Mouse (Mus musculus) E14TG2a.4 (cell line): ENCODE results near the gene Zbtb40.

Experiments used
- CTCF ChIP-seq: conservative IDR thresholded peaks from 2 replicates; pipeline ENCODE4 v1.5.1; 2014; ENCODE audit warnings: low read length
- NANOG ChIP-seq: IDR thresholded peaks from 2 replicates; pipeline ENCODE4 v1.6.1; 2014; ENCODE audit warnings: borderline replicate concordance, low read length, mixed read lengths

GRCm38 (mm10) chr4:136945397-136945796 lies 103.2 kb downstream of the Zbtb40 start:
- TF ChIP-seq CTCF (no peak), NANOG (no peak)
